8 mouse cellular contexts compared by ENCODE assay signal in the genomic region with DNA sequence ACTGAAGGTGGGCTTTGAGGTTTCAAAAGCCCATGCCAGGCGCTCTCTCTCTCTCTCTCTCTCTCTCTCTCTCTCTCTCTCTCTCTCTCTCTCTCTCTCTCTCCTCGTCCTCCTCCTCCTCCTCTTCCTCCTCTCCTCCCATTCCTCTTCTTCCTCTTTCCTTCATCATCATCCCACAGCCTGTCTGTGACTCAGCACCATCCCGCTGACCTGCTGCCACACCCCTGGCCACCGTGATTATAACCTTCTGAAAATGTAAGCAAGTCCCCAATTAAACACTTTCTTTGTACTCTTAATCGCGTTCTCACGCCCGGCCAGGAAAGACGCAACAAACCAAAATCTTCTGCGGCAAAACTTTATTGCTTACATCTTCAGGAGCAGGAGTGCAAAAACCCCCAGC. TPM values are rescaled to one million over a fixed set of nuclear protein-coding genes. Genes with fewer than 3 reads are reported as not detected.
A peak's percentile ranks its signal among the peaks of the same experiment; 100 is the strongest.
DNase-seq lines count a peak whose midpoint lies in the region; ATAC-seq and TF ChIP-seq lines count a peak whose summit lies in the region.
"Not testable (repeated sequence)": the region's sequence is repeated elsewhere in the genome, so short reads cannot be mapped to it uniquely, and the experiment has no call there.

No protein-coding gene starts in this region.

- 8% methylated on average over 10 of the region's 10 CpGs for WGBS in embryonic facial prominence, embryonic 15.5 days
- WGBS in heart, embryonic 11.5 days (ENCODE audit: insufficient replicate concordance), result 16% methylated on average over 9 of the region's 10 CpGs
- 12% methylated on average over 10 of the region's 10 CpGs for WGBS in hindbrain, embryonic 16.5 days
- 21% methylated on average over 10 of the region's 10 CpGs for WGBS in limb, embryonic 11.5 days
- 13% methylated on average over 10 of the region's 10 CpGs for WGBS in lung, adult 2 months
- WGBS in midbrain, embryonic 16.5 days, result 14% methylated on average over 9 of the region's 10 CpGs
- WGBS in stomach, embryonic 14.5 days, result 13% methylated on average over 10 of the region's 10 CpGs

- not testable (repeated sequence) for H3K9ac ChIP-seq in embryonic facial prominence, embryonic 15.5 days; stomach, embryonic 14.5 days (replicated peaks; ENCODE audit: low read depth, low read length)
- peak overlapping the region; percentile 61; the same call in 1 of the 2 replicates for H3K9ac ChIP-seq in heart, embryonic 11.5 days (ENCODE audit: low read depth, low read length)
- H3K9ac ChIP-seq in hindbrain, embryonic 16.5 days (ENCODE audit: low read depth, low read length), result peak overlapping the region; percentile 48
- peak overlapping the region; percentile 40; the same call in 1 of the 2 replicates for H3K9ac ChIP-seq in limb, embryonic 11.5 days (ENCODE audit: low read length)
- 0 out of 2 replicates have a peak overlapping the region, but pooled peaks have one; percentile 31 for H3K9ac ChIP-seq in midbrain, embryonic 16.5 days (ENCODE audit: low read depth, low read length)

- not testable (repeated sequence) for H3K27ac ChIP-seq in embryonic facial prominence, embryonic 15.5 days (replicated peaks); heart, embryonic 11.5 days (ENCODE audit: low read depth, low read length); hindbrain, embryonic 16.5 days (ENCODE audit: low read depth, low read length); limb, embryonic 11.5 days (replicated peaks; ENCODE audit: low read depth, low read length); midbrain, embryonic 16.5 days (ENCODE audit: low read length); stomach, embryonic 14.5 days (ENCODE audit: low read length)

- H3K4me1 ChIP-seq in embryonic facial prominence, embryonic 15.5 days; heart, embryonic 11.5 days (ENCODE audit: control insufficient read depth, insufficient read depth, low read length); hindbrain, embryonic 16.5 days (ENCODE audit: control insufficient read depth, insufficient read depth, low read depth, low read length); limb, embryonic 11.5 days (ENCODE audit: control insufficient read depth, insufficient read depth, low read length); lung, adult 2 months (ENCODE audit: control insufficient read depth, insufficient read depth, low read length); midbrain, embryonic 16.5 days (ENCODE audit: control insufficient read depth, insufficient read depth, low read length); stomach, embryonic 14.5 days (ENCODE audit: control insufficient read depth, insufficient read depth, low read length): not testable (repeated sequence)

- ATAC-seq in embryonic facial prominence, embryonic 15.5 days (ENCODE audit: insufficient number of reproducible peaks, low FRiP score, low TSS enrichment, low read depth); heart, embryonic 11.5 days (replicated peaks; ENCODE audit: insufficient number of reproducible peaks, low FRiP score, low TSS enrichment); limb, embryonic 11.5 days (ENCODE audit: insufficient number of reproducible peaks, low FRiP score, low TSS enrichment, low read depth); stomach, embryonic 14.5 days (ENCODE audit: insufficient number of reproducible peaks, insufficient read depth, low FRiP score, low read depth): not testable (repeated sequence)
- ATAC-seq in hindbrain, embryonic 16.5 days, result peak; percentile 70; the same call in 1 of the 2 replicates
- peak; percentile 83 for ATAC-seq in midbrain, embryonic 16.5 days

- H3K9me3 ChIP-seq in embryonic facial prominence, embryonic 15.5 days (replicated peaks); heart, embryonic 11.5 days (replicated peaks; ENCODE audit: control insufficient read depth, low read length); hindbrain, embryonic 16.5 days (ENCODE audit: control insufficient read depth, low read length); limb, embryonic 11.5 days (ENCODE audit: control insufficient read depth, low read length); midbrain, embryonic 16.5 days (replicated peaks; ENCODE audit: control insufficient read depth, low read length, poor library complexity, severe bottlenecking); stomach, embryonic 14.5 days (ENCODE audit: control insufficient read depth, low read depth, low read length): not testable (repeated sequence)

- not testable (repeated sequence) for H3K36me3 ChIP-seq in embryonic facial prominence, embryonic 15.5 days; heart, embryonic 11.5 days (ENCODE audit: control insufficient read depth, insufficient read depth, low read length); hindbrain, embryonic 16.5 days (ENCODE audit: control insufficient read depth, insufficient read depth, low read length); limb, embryonic 11.5 days (ENCODE audit: control insufficient read depth, insufficient read depth, low read length); midbrain, embryonic 16.5 days (ENCODE audit: control insufficient read depth, insufficient read depth, low read length); stomach, embryonic 14.5 days (ENCODE audit: control insufficient read depth, insufficient read depth, low read length)

- TF ChIP-seq POLR2A in brain, embryonic 14.5 days (IDR thresholded peaks at IDR 0.05; ENCODE audit: borderline replicate concordance, extremely low read depth, insufficient read depth, insufficient read length, poor library complexity, severe bottlenecking); lung, adult 2 months (IDR thresholded peaks at IDR 0.05; ENCODE audit: borderline replicate concordance, extremely low read depth, low read depth, low read length): not testable (repeated sequence)

- TF ChIP-seq CTCF in brain, embryonic 14.5 days (IDR thresholded peaks at IDR 0.05; ENCODE audit: borderline replicate concordance, extremely low read depth, insufficient read depth, insufficient read length); lung, adult 2 months (IDR thresholded peaks at IDR 0.05; ENCODE audit: insufficient read depth, low read length): not testable (repeated sequence)

- peak overlapping the region; percentile 45 for H3K4me2 ChIP-seq in embryonic facial prominence, embryonic 15.5 days (replicated peaks)
- H3K4me2 ChIP-seq in heart, embryonic 11.5 days, result peak overlapping the region; percentile 64
- peak overlapping the region; percentile 73 for H3K4me2 ChIP-seq in hindbrain, embryonic 16.5 days (ENCODE audit: low read length)
- H3K4me2 ChIP-seq in limb, embryonic 11.5 days (ENCODE audit: low read depth, severe bottlenecking), result peak overlapping the region; percentile 46
- peak overlapping the region; percentile 77 for H3K4me2 ChIP-seq in midbrain, embryonic 16.5 days (ENCODE audit: low read length)
- peak overlapping the region; percentile 35 for H3K4me2 ChIP-seq in stomach, embryonic 14.5 days (replicated peaks; ENCODE audit: low read depth, low read length)

- peak overlapping the region; percentile 34 for H3K4me3 ChIP-seq in embryonic facial prominence, embryonic 15.5 days (replicated peaks)
- H3K4me3 ChIP-seq in heart, embryonic 11.5 days (ENCODE audit: low read depth, low read length), result peak overlapping the region; percentile 36
- peak overlapping the region; percentile 43 for H3K4me3 ChIP-seq in hindbrain, embryonic 16.5 days (ENCODE audit: low read length)
- peak overlapping the region; percentile 25; the same call in 1 of the 2 replicates for H3K4me3 ChIP-seq in limb, embryonic 11.5 days (ENCODE audit: low read depth, low read length)
- peak overlapping the region; percentile 49 for H3K4me3 ChIP-seq in lung, adult 2 months (replicated peaks; ENCODE audit: extremely low read depth, low read depth, low read length)
- H3K4me3 ChIP-seq in midbrain, embryonic 16.5 days (ENCODE audit: low read depth, low read length), result peak overlapping the region; percentile 40
- peak overlapping the region; percentile 19; the same call in 1 of the 2 replicates for H3K4me3 ChIP-seq in stomach, embryonic 14.5 days (ENCODE audit: low read depth, low read length)

- peak; percentile 2 for DNase-seq in brain, embryonic 14.5 days (ENCODE audit: low read depth)
- DNase-seq in limb, embryonic 11.5 days (ENCODE audit: low spot score); lung, adult 2 months: not testable (repeated sequence)

- not testable (repeated sequence) for H3K27me3 ChIP-seq in embryonic facial prominence, embryonic 15.5 days; heart, embryonic 11.5 days (ENCODE audit: control insufficient read depth, insufficient read depth, low read length); hindbrain, embryonic 16.5 days (replicated peaks; ENCODE audit: control insufficient read depth, insufficient read depth, low read length); limb, embryonic 11.5 days (ENCODE audit: control insufficient read depth, insufficient read depth, low read length); midbrain, embryonic 16.5 days (ENCODE audit: control insufficient read depth, insufficient read depth, low read depth, low read length); stomach, embryonic 14.5 days (ENCODE audit: control insufficient read depth, insufficient read depth, low read length)

RNA-seq across cellular contexts. Expression of a gene that starts 18.1 kb away (rescaled TPM):
- not detected in 2 replicates for polyA plus RNA-seq in brain, embryonic 14.5 days (2012; rRNA removed)
- 3.0 and 5.8 TPM in 2 replicates for polyA plus RNA-seq in embryonic facial prominence, embryonic 15.5 days (2015; fragmentation: Nextera tagmentation; extraction: Ambion mirVana)
- polyA plus RNA-seq in heart, embryonic 11.5 days (2014; fragmentation: Nextera tagmentation; extraction: Ambion mirVana), result not detected in 2 replicates
- not detected in 2 replicates for polyA plus RNA-seq in hindbrain, embryonic 16.5 days (2015; fragmentation: Nextera tagmentation; extraction: Ambion mirVana)
- not detected in 2 replicates for polyA plus RNA-seq in limb, embryonic 11.5 days (2014; fragmentation: Nextera tagmentation; extraction: Ambion mirVana)
- polyA plus RNA-seq in lung, adult 2 months (2012; rRNA removed), result 0.14 and 0.49 TPM in 2 replicates
- not detected in 2 replicates for polyA plus RNA-seq in midbrain, embryonic 16.5 days (2015; fragmentation: Nextera tagmentation; extraction: Ambion mirVana)
- polyA plus RNA-seq in stomach, embryonic 14.5 days (2014; fragmentation: Nextera tagmentation; extraction: Ambion mirVana), result not detected in 2 replicates

RNA-seq across cellular contexts. Expression of a gene that starts 38.9 kb away (rescaled TPM):
- not detected in 2 replicates for polyA plus RNA-seq in brain, embryonic 14.5 days (2012; rRNA removed)
- 0.11 and 0.24 TPM in 2 replicates for polyA plus RNA-seq in embryonic facial prominence, embryonic 15.5 days (2015; fragmentation: Nextera tagmentation; extraction: Ambion mirVana)
- not detected in 2 replicates for polyA plus RNA-seq in heart, embryonic 11.5 days (2014; fragmentation: Nextera tagmentation; extraction: Ambion mirVana)
- polyA plus RNA-seq in hindbrain, embryonic 16.5 days (2015; fragmentation: Nextera tagmentation; extraction: Ambion mirVana), result not detected in 2 replicates
- not detected in 2 replicates for polyA plus RNA-seq in limb, embryonic 11.5 days (2014; fragmentation: Nextera tagmentation; extraction: Ambion mirVana)
- polyA plus RNA-seq in lung, adult 2 months (2012; rRNA removed), result not detected in 2 replicates
- not detected in 2 replicates for polyA plus RNA-seq in midbrain, embryonic 16.5 days (2015; fragmentation: Nextera tagmentation; extraction: Ambion mirVana)
- polyA plus RNA-seq in stomach, embryonic 14.5 days (2014; fragmentation: Nextera tagmentation; extraction: Ambion mirVana), result not detected in 2 replicates
